Mouse (Mus musculus): ENCODE data around the gene Pknox1. TPM values are rescaled to one million over a fixed set of nuclear protein-coding genes. Genes with fewer than 3 reads are reported as not detected.
"Not testable (repeated sequence)": the region's sequence is repeated elsewhere in the genome, so short reads cannot be mapped to it uniquely, and the experiment has no call there.

The Pknox1 gene
- 10 to 100 TPM; 42.0 to 44.1 TPM for polyA plus RNA-seq (2017; shearing (Covaris generic))

DNA sequence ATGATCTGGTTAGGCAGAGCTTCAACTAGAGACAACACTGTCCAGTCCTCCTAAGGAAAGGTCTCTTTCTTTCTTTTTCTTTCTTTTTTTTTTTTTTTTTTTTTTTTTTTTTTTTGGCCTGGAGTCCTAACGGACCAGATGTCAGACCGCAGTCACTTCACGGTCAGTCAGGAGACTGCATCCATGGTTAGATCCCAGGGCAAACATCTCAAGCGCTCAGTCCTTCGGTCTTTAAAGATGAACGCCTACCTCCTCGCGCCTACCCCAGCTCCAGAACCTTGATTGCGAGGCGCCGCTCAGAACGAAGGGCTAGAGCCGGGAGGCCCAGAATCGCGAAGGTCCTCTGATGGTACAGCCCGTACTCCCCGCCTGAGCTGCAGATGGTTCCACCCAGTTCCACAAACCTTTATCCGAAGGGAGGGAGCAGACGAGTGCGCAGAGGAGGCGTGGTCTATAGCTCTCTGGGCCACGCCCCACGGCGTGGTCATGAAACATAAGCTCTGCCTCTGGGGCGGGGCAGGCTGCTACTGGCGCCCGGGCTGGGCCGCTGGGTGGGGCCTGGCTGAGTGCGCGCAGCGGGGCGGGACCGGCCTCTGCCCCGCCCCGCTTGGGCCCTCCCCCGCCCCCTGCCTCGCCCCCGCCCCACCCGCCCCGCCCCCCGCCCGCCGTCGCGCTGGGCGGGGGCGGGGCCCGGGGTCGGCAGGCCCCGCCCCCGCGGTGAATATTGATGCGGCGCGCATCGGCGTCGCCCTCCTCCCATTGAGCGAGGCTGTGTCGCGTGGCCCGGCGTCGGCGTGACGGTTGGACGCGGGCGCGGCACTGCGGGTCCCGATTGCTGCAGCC is at the start of gene Pknox1:
TSS of gene Pknox1 (plus strand) at position 720 of the 843 bp plus-strand sequence.
- ATAC-seq: peak; percentile 85

DNA sequence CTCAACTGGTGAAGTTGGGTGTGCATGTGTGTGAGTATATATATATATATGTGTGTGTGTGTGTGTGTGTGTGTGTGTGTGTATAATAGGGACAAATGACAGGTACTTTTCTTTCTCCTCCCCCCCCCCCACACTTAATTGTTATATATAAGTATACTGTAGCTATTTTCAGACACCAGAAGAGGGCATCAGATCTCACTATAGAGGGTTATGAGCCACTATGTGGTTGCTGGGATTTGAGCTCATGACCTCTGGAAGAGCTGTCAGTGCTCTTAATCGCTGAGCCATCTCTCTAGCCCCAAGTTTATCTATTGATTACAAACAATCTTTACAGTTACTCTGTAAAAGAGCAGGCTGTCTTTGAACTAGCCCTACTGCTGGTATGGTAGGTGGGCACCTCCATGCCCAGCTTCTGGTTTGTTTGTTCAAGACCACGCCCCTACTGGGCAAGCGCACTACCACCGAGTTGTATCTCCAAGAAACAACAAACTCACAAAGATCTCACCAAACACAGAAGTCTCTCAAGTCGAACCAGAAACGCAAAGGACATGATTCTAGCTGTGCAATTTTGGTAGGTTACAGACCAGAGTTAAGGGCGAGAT is 45.1 kb upstream of the Pknox1 start:
- no peak for ATAC-seq

DNA sequence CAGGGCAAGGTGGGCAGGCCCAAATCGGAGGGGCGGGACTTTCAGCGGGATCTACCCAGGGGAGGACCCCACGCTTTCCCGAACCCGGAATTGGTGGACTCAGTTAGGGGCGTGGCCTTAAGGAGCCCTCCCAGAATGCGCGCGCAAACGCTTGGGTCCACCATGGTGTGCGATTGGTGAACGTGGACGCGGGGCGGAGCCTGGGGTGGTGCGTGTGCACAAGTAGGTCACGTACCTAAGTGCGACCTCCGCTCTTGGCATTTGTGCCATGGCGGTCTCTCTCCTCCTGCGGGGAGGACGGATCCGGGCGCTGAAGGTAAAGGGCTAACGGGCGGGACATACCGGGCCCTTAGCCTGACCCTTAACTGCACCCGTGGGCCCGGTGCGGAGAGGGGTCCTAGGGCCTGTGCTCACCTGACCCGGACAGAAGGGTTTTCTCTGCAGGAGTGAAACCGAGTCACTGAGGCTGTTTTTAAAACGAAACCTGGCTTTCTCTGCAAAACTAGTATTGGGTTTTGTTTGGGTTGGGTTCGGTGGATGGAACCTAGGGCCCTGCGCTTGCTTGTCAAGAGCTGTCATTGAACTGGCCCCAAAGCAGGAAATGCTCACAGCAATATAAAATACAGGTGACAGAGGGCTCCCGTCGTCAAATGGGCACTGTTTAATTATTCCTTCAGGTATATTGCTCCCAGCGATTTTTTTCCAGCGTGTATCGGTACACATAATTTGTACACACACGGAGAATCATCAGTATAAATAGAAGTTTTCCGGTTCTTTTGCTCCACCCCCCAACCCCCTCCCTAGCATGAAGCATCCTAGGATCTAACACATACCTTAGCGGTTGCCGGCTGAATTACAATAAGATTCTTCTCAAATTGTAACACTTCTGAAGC is 44.3 kb upstream of the Pknox1 start, which contains the start of the genes Wdr4 and Ndufv3:
TSS of gene Wdr4 (minus strand) at position 35 of the 893 bp plus-strand sequence.
TSS of gene Ndufv3 (plus strand) at position 170 of the 893 bp plus-strand sequence.
- ATAC-seq: peak; percentile 94

DNA sequence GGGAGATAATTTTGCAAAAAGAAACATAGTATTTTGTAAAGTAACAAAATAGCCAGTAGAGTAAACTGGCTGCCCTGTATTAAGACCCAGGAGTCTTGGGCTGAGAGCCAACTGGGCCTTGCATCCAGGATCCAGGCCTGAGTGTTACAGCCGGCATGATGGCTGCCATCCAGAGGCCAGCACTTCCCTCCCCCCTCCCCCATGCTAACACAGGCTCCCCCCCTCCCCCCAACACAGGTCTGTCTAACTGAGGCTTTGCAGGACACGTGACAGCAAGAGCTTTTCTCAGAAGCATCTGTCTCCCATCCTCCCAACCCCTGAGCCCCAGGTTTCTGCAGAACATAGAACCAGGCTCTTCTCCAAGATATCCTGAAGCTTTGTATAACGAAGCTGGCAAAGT is 43.6 kb upstream of the Pknox1 start:
- ATAC-seq: no peak

DNA sequence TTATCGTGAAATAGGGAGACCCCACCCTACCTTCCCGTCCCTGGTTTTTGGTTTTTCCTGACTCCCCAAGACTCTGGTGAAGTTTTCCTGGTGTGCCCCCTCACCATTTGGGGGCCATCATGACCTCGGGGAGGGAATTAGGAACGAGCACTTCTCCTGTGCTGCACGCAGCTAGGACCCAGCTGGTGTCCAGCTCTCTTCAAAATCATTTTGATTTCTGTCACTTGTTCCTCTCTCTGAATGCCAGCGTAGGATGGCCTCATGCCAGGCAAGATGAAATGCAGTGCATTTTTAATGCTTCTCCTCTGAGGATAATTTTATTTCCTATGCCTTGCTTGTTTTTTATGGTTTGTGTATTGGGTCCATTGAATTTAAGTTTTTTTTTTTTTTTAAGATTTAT is 42.6 kb upstream of the Pknox1 start:
- no peak for ATAC-seq

DNA sequence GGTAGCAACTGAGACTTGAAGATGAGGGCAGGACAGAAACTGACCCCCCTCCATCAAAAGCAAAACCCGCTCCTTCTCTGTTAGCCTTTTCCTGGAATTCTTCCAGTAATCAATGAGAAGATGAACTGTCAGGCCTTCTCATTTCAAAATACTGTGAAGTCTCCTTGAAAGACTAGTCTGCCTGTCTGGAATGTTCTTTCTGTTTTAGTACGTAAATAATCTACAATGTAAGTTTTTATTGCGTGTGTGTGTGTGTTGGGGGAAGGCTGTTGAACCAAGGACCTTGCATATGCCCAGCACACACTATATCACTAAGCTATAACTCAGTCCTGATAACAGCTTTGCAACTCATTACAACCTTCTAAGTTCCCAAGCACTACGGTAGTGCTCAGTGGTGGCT is 39.4 kb upstream of the Pknox1 start:
- no peak for ATAC-seq

DNA sequence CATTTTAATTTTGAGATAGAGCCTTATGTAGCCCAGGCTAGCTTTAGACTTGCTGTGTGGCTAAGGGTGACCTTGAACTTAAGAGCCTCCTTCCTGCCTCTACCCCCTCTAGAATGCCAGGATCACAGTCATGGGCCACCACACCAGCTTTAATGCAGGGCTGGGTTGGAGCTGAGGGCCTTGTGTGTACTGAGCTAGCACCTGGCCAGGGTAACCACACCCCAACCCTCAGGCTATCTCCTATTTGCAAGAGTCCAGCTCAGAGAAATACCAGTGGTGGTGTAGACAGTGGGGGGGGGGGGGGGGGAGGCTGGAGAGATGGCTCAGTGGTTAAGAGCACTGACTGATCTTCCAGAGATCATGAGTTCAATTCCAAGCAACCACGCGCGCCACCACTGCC is 38.7 kb upstream of the Pknox1 start:
- ATAC-seq: no peak

DNA sequence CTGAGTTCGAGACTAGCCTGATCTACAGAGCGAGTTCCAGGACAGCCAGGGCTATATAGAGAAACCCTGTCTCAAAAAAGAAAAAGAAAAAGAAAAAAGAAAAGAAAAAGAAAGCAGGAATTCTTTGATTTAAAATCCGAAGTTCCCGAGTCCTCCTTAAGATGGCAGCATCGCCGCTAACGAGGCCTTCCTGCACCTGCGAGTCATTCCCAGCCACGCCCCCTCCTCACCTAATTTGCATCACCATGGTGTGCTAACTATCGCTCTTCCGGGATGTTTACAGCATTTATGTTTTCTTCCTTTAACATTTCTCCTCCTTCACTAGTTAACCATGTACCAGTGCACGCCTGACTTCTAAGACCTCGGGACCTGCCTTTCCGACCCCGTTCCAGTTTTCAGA is 35.2 kb upstream of the Pknox1 start:
- ATAC-seq: no peak

DNA sequence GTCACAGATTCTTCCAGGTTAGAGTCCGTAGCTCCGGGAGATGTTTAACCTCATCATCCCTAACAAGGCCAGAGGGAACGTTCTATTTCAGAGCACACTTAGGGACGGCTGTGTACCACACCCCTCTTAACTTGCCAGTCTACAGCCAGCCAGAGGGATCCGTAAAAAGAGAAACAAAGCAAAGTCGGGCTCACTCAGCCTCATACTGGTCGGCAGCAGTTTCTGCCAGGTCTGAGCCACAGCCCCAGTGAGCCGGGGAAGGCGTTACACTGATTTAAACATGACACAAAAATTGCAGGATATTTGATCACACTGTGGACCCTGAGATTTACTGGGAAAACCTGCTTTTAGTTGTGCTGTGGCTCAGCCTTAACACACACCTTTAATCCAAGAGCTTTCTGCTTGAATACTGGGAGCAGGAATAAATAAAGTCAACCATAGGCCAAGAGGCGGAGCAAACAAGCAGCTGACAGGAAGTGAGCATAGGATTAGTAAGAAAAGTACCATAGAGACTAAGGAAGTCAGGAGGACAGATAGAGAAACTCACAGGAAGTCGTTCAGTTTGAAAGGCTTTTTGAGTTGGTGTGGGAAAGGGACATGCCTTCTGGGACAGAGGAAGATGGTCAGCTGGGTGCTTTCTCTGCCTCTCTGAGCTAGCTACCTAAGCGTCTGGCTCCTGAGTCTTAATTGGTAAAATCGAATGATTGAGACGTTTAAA is 32.9 kb upstream of the Pknox1 start:
- ATAC-seq: no peak

DNA sequence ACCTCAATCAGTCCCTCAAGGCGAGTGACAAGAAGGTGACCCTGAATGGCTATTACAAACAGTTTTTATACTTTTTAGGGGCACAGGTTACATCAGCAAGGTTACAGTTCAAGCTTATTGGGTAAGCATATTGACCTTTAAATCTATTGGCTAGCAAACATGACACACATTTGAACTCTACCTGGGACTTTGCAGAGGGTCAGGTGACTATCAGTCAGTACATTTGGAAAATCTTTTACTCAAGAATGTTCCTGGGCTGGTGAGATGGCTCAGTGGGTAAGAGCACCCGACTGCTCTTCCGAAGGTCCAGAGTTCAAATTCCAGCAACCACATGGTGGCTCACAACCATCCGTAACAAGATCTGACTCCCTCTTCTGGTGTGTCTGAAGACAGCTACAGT is 32.2 kb upstream of the Pknox1 start:
- not testable (repeated sequence) for ATAC-seq

DNA sequence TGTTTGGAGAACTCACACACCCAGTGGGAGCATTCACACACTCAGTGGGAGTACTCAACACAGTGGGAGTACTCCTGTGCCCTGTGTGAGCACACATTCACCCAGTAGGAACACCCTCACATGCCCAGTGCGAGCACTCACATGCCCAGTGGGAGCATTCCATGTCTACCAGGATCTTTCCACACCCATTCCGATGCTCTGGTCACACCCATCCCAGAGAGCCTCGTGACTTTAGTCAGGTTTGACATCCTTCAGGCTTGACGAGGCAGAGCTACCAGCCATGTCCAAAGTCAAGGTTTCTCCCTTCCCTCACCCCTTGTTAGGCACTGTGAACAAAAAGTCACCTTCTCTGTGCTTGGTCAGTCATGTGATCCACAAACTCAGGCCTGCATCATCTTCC is 29.2 kb upstream of the Pknox1 start:
- no peak for ATAC-seq

DNA sequence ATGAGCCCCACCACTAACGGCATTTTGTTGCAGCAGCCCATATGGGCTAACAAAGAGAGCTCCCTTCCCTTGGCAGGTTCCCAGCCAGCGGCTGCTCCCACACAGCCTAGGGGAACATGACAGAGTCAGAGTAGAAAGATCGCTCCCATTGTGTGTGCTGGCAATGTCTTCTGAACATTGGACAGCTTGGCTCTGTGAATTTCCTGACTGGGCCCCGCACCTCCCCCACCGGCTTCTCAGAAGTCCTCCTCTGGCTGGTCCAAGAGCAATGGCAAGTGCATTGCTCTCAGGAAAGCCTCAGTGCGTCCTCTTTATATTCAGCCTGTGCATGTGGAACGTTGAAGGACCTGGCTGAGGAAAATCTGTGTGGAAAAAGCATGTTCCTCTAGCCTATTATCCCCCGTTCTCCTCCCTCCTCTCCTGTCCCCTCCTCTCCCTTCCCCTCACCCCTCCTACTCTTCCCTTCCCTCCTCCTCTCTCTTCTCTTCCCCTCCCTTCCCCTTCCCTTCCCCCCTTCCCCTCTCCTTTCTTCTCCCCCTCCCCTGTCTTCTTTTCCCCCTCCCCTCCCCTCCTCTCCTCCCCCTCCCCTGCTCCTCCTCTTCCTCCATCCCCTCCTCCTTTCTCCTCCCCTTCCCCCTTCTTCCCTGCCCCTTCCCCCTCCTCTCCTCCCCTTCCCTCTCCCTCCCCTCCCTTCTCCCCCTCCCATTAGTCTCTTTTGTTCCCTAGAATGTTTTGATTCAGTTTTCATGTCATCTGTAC is 28.5 kb upstream of the Pknox1 start:
- ATAC-seq: no peak

DNA sequence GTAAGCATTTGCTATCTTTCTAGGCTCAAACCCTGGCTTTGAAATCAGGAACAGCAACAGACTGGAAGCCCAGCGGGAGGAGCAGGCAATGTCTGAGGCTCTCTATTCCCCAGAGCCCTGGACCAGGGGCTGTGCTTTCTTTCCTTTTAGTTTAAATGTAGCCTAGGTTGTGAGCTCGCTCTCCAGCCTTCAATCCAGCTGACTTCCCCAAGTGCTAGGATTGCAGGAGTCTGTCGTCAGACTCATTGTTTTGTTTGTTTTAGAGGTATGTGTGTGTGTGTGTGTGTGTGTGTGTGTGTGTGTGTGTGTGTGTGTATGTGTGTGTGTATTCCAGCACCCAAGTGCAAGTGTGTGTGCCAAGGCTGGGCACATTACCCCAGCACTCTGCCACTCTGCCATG is 24.4 kb upstream of the Pknox1 start:
- no peak for ATAC-seq

DNA sequence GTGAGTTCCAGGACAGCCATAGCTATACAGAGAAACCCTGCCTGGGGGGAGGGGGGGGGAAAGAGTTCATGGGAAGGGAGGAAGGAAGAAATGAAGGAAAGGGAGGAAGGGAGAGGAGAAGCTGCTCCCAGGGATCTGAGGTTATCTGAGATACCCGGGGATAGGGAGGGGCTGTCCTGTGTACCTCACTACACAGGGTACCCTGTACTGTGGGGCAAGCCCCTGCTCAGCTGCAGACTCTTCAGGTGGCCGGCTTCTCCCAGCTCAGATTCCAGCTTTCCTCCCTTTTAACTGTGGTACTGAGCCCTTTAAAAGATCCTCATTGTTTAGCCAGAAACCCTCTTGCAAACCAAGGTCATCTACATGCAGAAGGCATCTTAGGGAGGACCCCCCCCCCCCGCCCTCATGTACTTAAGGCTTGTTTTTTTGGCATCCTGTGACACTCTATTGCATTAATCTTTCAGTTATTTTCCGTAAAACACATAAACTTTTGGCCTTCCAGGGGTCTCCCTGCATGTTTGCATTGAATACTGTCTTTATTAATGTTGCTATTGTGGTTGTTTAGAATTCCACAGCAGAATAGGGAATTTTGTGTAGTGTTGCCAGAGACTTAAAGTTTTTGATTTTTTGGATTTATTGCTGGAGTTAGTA is 23.6 kb upstream of the Pknox1 start:
- no peak for ATAC-seq

DNA sequence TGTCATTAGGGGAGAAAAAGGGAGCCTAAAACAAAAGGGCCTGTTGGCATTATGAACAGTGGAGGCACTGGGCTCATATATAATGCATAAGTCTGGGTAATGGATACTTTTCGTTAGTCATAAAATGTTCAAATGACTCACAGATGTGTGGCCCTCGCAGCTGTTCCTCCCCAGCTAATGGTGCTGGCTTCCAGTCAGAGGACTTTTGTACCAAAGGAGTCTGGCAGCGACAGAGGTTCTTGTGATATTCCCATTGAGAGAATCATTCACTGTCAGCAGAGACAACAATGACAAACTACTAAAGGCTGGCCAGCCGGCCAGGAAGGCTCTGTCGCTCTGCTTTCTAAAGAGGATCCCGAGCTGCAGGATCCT is 23.1 kb upstream of the Pknox1 start:
- ATAC-seq: no peak

DNA sequence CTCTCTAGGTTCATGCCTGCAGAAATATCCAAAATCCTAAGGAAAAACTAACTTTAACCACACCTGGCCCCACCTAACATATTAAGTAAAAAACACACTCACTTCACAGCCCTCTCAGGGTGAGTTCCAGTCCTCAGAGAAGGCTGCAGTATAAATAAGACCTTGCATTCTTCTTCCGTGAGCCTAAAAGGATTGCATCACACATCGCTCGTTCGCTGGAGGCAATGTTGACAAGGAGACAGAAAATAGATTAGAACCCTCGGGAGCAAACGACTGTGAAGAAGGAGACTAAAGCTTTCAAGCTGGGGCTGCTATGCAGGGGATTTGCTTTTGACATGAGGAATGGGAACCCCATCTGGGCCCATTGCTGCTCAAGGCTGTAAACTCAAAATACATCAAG is 21.0 kb upstream of the Pknox1 start:
- no peak for ATAC-seq

DNA sequence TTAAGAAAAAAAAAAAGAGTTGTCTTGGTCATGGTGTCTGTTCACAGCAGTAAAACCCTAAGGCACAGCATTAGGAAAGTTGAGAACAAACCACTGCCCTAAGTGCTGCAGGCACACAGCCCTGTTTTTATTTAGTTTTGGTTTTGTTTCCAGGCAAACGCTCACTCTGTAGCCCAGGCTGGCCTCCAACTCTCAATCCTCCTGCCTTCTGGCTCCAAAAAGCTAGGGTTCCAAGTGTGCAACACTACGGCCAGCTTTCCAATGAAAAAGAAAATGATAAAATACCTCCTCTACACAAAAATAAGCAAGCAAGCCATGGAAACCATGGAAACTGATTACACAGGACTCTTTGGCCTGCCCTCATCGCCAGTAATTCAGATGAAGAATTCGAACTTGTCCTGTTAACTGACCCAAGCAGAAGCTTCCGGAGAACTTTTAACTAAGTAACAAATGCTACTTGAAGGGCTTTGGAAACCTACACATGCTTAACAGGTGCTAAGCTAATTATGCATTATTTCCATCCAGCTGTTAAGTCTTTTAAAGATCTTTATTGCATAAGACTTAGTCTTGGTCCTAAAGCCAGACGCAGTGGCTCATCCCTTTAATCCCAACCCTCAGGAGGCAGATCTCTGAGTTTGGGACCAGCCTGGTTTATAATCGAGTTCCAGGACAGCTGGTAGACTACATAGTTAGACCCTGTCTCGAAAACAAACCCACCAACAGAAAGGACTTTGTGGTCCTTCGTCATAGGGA is 17.9 kb upstream of the Pknox1 start:
- no peak for ATAC-seq

DNA sequence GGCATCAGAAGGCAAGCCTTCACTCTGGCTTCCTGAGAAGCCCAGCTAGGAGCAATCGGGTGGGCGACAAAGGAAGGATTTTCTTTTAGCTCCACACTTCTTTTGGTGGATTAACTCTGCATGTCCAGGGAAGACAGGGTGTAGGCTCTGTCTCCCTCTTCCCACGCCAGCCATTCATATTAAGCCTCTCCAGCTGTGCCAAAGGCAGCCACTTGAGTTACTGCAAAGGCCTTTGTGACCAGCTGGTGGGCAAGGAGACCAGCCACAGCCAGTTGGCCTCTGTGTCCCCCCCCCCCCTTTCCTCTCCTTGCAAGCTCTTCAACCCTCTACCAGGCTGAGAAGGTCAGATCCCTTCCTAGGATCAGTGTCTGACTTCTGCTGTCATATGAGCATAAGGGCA is 16.6 kb upstream of the Pknox1 start:
- no peak for ATAC-seq

DNA sequence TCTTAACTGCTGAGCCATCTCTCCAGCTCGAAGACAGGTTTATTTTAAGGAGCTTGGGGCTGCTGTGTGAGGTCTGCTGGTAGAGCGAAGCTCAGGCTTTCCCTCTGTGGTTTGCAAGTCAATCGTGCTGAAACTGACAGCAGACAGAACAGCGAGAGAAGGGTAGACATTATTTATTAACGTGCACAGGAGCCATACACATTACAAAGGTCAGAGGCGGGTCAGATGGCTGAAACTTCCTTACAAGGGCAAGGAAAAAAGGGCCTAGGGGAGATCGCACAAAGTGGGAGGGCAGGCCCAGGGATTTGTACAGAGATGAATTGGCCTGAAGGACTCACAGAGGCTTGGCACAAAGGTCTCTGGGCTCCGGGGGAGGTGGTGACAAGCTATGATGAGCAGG is 15.1 kb upstream of the Pknox1 start:
- ATAC-seq: no peak

DNA sequence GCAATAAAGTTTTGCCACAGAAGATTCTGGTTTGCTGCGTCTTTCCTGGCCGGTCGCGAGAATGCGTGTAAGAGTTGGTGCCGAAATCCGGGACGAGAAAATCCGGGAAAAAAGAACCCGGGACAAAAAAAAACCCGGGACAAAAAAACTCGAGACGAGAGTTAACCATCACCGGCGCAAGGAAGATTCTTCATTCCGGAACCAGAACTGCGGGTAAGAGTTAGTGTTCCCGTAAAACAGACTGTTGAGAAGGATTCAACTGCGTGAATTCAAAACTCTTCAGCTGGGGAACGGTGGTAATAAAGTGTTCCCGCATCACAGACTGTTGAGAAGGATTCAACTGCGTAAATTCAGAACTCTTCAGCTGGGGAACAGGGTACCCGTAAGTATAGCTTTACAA is 11.9 kb upstream of the Pknox1 start:
- not testable (repeated sequence) for ATAC-seq
